ENCODE assay signal across 8 mouse cellular contexts in genomic region chr19:42016840-42017239, GRCm38 (mm10). TPM values are rescaled to one million over a fixed set of nuclear protein-coding genes. Genes with fewer than 3 reads are reported as not detected.
DNase-seq lines count a peak whose midpoint lies in the region; ATAC-seq and TF ChIP-seq lines count a peak whose summit lies in the region.

No protein-coding gene starts in this region.

- TF ChIP-seq POLR2A in kidney, adult 2 months (IDR thresholded peaks at IDR 0.05; ENCODE audit: low read depth, low read length): no peak

- no peaks in the 10 kb centered on the region for H3K9me3 ChIP-seq in intestine, postnatal 0 days (ENCODE audit: control insufficient read depth)

- no peak overlapping the region for H3K9ac ChIP-seq in intestine, postnatal 0 days (ENCODE audit: low read depth, low read length)

- H3K27me3 ChIP-seq in kidney, adult 2 months (replicated peaks; ENCODE audit: control insufficient read depth, insufficient read depth, low read length): no peaks in the 10 kb centered on the region
- H3K27me3 ChIP-seq in intestine, postnatal 0 days (replicated peaks; ENCODE audit: control insufficient read depth, insufficient read depth, low read length): no peaks in the 10 kb centered on the region

- no peak overlapping the region for H3K4me3 ChIP-seq in kidney, adult 2 months (ENCODE audit: insufficient read depth, low read depth, low read length)
- H3K4me3 ChIP-seq in intestine, postnatal 0 days (ENCODE audit: low read depth, low read length): no peak overlapping the region

- H3K36me3 ChIP-seq in kidney, adult 2 months (ENCODE audit: control insufficient read depth, insufficient read depth, low read length): no peaks in the 10 kb centered on the region
- no peaks in the 10 kb centered on the region for H3K36me3 ChIP-seq in intestine, postnatal 0 days (ENCODE audit: control insufficient read depth, insufficient read depth)

- WGBS in kidney, adult 2 months: 68% methylated on average over 5 of the region's 5 CpGs
- WGBS in intestine, postnatal 0 days: 61% methylated on average over 5 of the region's 5 CpGs

- peaks cover 9% of the 10 kb centered on the region; the same call in 1 of the 2 replicates for H3K4me1 ChIP-seq in kidney, adult 2 months (ENCODE audit: control insufficient read depth, insufficient read depth, low read length)
- no peaks in the 10 kb centered on the region for H3K4me1 ChIP-seq in intestine, postnatal 0 days (replicated peaks; ENCODE audit: control insufficient read depth, insufficient read depth, low read length)

- no peak for DNase-seq in kidney, adult 2 months
- no peak for DNase-seq in kidney, postnatal 4 days
- DNase-seq in Muller cell, postnatal 12 days (ENCODE audit: inconsistent ontology term): peak; percentile 76
- peak; percentile 40 to 44 for DNase-seq in frontal cortex, postnatal 14 days (ENCODE audit: low spot score in 2 of 2)
- peak; percentile 69 for DNase-seq in right cerebral cortex, postnatal 25 days
- DNase-seq in cerebellum, adult 8-10 months: no peak
- no peak for DNase-seq in thymus, postnatal 4 days

- no peak for TF ChIP-seq CTCF in kidney, adult 2 months (conservative IDR thresholded peaks at IDR 0.05; ENCODE audit: insufficient read depth, insufficient read length, low read depth, low read length)
- no peak for TF ChIP-seq CTCF in intestine, postnatal 0 days (IDR thresholded peaks at IDR 0.05; ENCODE audit: low read depth)

- H3K27ac ChIP-seq in kidney, adult 2 months (ENCODE audit: insufficient read depth, low read depth, low read length): peak overlapping the region; percentile 36; the same call in 1 of the 2 replicates
- H3K27ac ChIP-seq in intestine, postnatal 0 days (ENCODE audit: low read depth, low read length): peak overlapping the region; percentile 35; the same call in 1 of the 2 replicates

- ATAC-seq in intestine, postnatal 0 days: no peak

- H3K4me2 ChIP-seq in intestine, postnatal 0 days (replicated peaks; ENCODE audit: low read depth): no peak overlapping the region

RNA-seq across cellular contexts. Expression of gene Ankrd2, which starts 19.0 kb away (rescaled TPM):
- polyA plus RNA-seq in kidney, adult 2 months (2012; rRNA removed): 0.14 and 2.2 TPM in 2 replicates
- 0.42 TPM in 1 of 2 replicates, not detected in the other for polyA plus RNA-seq in intestine, postnatal 0 days (2015; fragmentation: Nextera tagmentation; extraction: Ambion mirVana)

RNA-seq across cellular contexts. Expression of gene Hoga1, which starts 28.6 kb away (rescaled TPM):
- 167 and 177 TPM in 2 replicates for polyA plus RNA-seq in kidney, adult 2 months (2012; rRNA removed)
- 16.2 and 17.6 TPM in 2 replicates for polyA plus RNA-seq in intestine, postnatal 0 days (2015; fragmentation: Nextera tagmentation; extraction: Ambion mirVana)

RNA-seq across cellular contexts. Expression of gene 4933411K16Rik, which starts 35.2 kb away (rescaled TPM):
- 3.6 and 5.1 TPM in 2 replicates for polyA plus RNA-seq in kidney, adult 2 months (2012; rRNA removed)
- polyA plus RNA-seq in intestine, postnatal 0 days (2015; fragmentation: Nextera tagmentation; extraction: Ambion mirVana): 0.08 TPM in 1 of 2 replicates, not detected in the other

RNA-seq across cellular contexts. Expression of gene Ubtd1, which starts 35.3 kb away (rescaled TPM):
- 23.0 and 28.2 TPM in 2 replicates for polyA plus RNA-seq in kidney, adult 2 months (2012; rRNA removed)
- polyA plus RNA-seq in intestine, postnatal 0 days (2015; fragmentation: Nextera tagmentation; extraction: Ambion mirVana): 12.0 and 12.5 TPM in 2 replicates

RNA-seq across cellular contexts. Expression of gene Mms19, which starts 35.9 kb away (rescaled TPM):
- polyA plus RNA-seq in kidney, adult 2 months (2012; rRNA removed): 54.9 and 56.1 TPM in 2 replicates
- polyA plus RNA-seq in intestine, postnatal 0 days (2015; fragmentation: Nextera tagmentation; extraction: Ambion mirVana): 9.6 and 14.1 TPM in 2 replicates

Comparison
In these comparisons a context has a peak if more than half of its experiments do, and no peak if none do; other contexts are left out.
1. DNase-seq: peak in Muller cell, postnatal 12 days (single experiment), frontal cortex, postnatal 14 days (2 of 2) and right cerebral cortex, postnatal 25 days (single experiment); none in kidney, adult 2 months (single experiment), kidney, postnatal 4 days (0 of 2), cerebellum, adult 8-10 months (single experiment) and thymus, postnatal 4 days (single experiment).